Mouse (Mus musculus): ENCODE results near the gene Copb2. TPM values are rescaled to one million over a fixed set of nuclear protein-coding genes. Genes with fewer than 3 reads are reported as not detected.

The Copb2 gene
- polyA plus RNA-seq, 1 experiment: 67.1 TPM

GRCm38 (mm10) chr9:98633287-98634162 is 70.0 kb downstream of the Copb2 start:
- DNase-seq (ENCODE audit: extremely low spot score in 1 of 2, low spot score in 1 of 2): no peak

Other genes with a start within 250 kb of the Copb2 start
- 20.5 and 22.1 TPM in 2 replicates for gene Rbp1, start 140.8 kb upstream of the Copb2 start, polyA plus RNA-seq (2012; rRNA removed)
- 0.21 TPM in 1 of 2 replicates, not detected in the other for gene Rbp2, start 77.6 kb upstream of the Copb2 start, polyA plus RNA-seq (2012; rRNA removed)
- gene Mrps22, start 37.9 kb downstream of the Copb2 start, polyA plus RNA-seq (2012; rRNA removed): 23.5 and 26.3 TPM in 2 replicates